In the genomic region with DNA sequence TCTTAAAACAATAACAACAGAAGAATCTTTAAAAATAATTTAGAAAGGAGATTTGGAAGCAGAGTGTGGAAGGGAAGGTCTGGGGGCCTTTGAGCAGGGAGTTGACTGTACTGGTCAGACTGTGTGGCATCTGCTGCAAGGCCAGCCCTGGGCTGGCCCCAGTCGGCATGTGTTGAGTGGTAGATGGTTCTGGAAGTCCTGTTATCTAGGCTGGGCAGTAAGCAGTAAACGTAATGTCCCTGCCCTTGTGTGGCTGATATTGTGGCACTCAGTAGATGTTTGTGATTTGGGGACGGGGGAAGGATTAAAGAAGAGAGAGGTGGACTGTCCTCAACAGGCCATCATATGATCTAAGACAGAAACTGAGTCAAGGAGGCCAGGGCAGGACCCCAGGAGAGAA, we compare ENCODE assay signal across 31 mouse cellular contexts. TPM values are rescaled to one million over a fixed set of nuclear protein-coding genes. Genes with fewer than 3 reads are reported as not detected.
"Had no signal": no experiment of that assay in that cellular context is flagged by ENCODE, and none has a peak within 500 bp of the region (broad histone marks: within the 10 kb centered on the region; RNA-seq: fewer than 3 reads in every experiment).

No protein-coding gene starts in this region.

- H3K4me2 ChIP-seq: limb, embryonic 13.5 days; midbrain, embryonic 13.5 days; neural tube, embryonic 13.5 days had no signal

- ATAC-seq: intestine, postnatal 0 days; midbrain, embryonic 13.5 days; midbrain, embryonic 16.5 days had no signal

- H3K27me3 ChIP-seq: limb, embryonic 13.5 days; midbrain, embryonic 13.5 days; neural tube, embryonic 13.5 days had no signal

- H3K9me3 ChIP-seq: limb, embryonic 10.5 days; limb, embryonic 13.5 days; midbrain, embryonic 10.5 days; midbrain, embryonic 13.5 days; neural tube, embryonic 13.5 days had no signal

- H3K27ac ChIP-seq: kidney, postnatal 0 days; layer of hippocampus, adult 2 months; limb, embryonic 10.5 days; limb, embryonic 13.5 days; midbrain, embryonic 10.5 days; midbrain, embryonic 13.5 days; neural tube, embryonic 13.5 days had no signal

- H3K4me3 ChIP-seq: layer of hippocampus, adult 2 months; limb, embryonic 10.5 days; limb, embryonic 13.5 days; midbrain, embryonic 10.5 days; midbrain, embryonic 13.5 days; myocyte; neural tube, embryonic 13.5 days had no signal

- H3K9ac ChIP-seq: limb, embryonic 13.5 days; midbrain, embryonic 13.5 days; neural tube, embryonic 13.5 days had no signal

- DNase-seq: kidney, adult 2 months; kidney, postnatal 25 days; layer of hippocampus, adult 9-11 months; lung, adult 2 months; lung, postnatal 14 days; lung, postnatal 4 days; retina, postnatal 1 day; thymus, adult 18-20 months; thymus, postnatal 14 days; thymus, postnatal 4 days had no signal

RNA-seq across cellular contexts. Expression of gene Ccer2, which starts 14.3 kb away (rescaled TPM):
- total RNA-seq: liver, adult 2 months; megakaryocyte, adult 5-6 weeks; monocyte, adult 5-6 weeks; neutrophil, adult 5-6 weeks had no signal
- polyA plus RNA-seq: intestine, postnatal 0 days; kidney, adult 2 months; kidney, embryonic 14.5 days; kidney, postnatal 0 days; large intestine, adult 2 months; limb, embryonic 10.5 days; limb, embryonic 13.5 days; liver, adult 2 months; lung, adult 2 months; lung, embryonic 16.5 days; midbrain, embryonic 10.5 days; myocyte; small intestine, adult 2 months; spleen, adult 2 months; stomach, embryonic 16.5 days; testis, adult 2 months had no signal
